Mouse (Mus musculus) brain, embryonic 14.5 days (tissue): Measurements from ENCODE around the gene Cux1.
A peak's percentile ranks its signal among the peaks of the same experiment; 100 is the strongest.

Source experiments
- CTCF ChIP-seq: fragments of 200-500 bp; IDR thresholded peaks from 2 replicates; pipeline ENCODE4 v1.5.1; 2012; ENCODE audit warnings: inconsistent platforms, mild to moderate bottlenecking, moderate library complexity, borderline replicate concordance; ENCODE audit not compliant: insufficient read depth, insufficient read length; ENCODE audit errors: extremely low read depth
- POLR2A ChIP-seq: fragments of 200-500 bp; IDR thresholded peaks from 2 replicates; pipeline ENCODE4 v1.6.1; 2012; ENCODE audit warnings: mild to moderate bottlenecking, inconsistent platforms, borderline replicate concordance; ENCODE audit not compliant: poor library complexity, insufficient read depth, insufficient read length, severe bottlenecking; ENCODE audit errors: extremely low read depth

- TF ChIP-seq POLR2A (no peak), CTCF (peak; percentile 21; the same call in 1 of the 2 replicates)
Measured at GRCm38 (mm10) chr5:136215211-136215610, 352.1 kb downstream of the Cux1 start.
